Mouse (Mus musculus) megakaryocyte, embryonic 14.5 days (primary cell): Measurements from ENCODE around the gene Ptbp1. TPM values are rescaled to one million over a fixed set of nuclear protein-coding genes. Genes with fewer than 3 reads are reported as not detected.

ENCODE experiments used
- H3K27me3 ChIP-seq: replicated peaks from 2 replicates; pipeline ENCODE3; 2012; ENCODE audit warnings: inconsistent platforms
- H3K36me3 ChIP-seq: replicated peaks from 2 replicates; pipeline ENCODE3; 2012; ENCODE audit warnings: low read length, inconsistent platforms, mixed read lengths
- H3K4me1 ChIP-seq: 2 replicates; pipeline ENCODE4 v1.6.1; 2012; ENCODE audit warnings: inconsistent platforms
- H3K4me3 ChIP-seq: replicated peaks from 2 replicates; pipeline ENCODE3; 2012; ENCODE audit warnings: moderate library complexity, mild to moderate bottlenecking, inconsistent platforms
- H3K9me3 ChIP-seq: 2 replicates; pipeline ENCODE4 v1.6.1; 2012; ENCODE audit warnings: inconsistent platforms
- FLI1 ChIP-seq: IDR thresholded peaks from 2 replicates; pipeline ENCODE4 v1.6.1; 2012; ENCODE audit warnings: low read length, inconsistent platforms, mixed read lengths
- GATA1 ChIP-seq: IDR thresholded peaks from 3 replicates; pipeline ENCODE4 v1.6.1; 2012; ENCODE audit warnings: mixed read lengths, low read length, inconsistent platforms, borderline replicate concordance
- polyA plus RNA-seq: library from polyadenylated mRNA; stranded (reverse); fragments of >175 nt; gene quantifications from 2 replicates; pipeline ENCODE4 v1.2.3, GENCODE M21; 2012; ENCODE audit warnings: low replicate concordance; ENCODE audit not compliant: insufficient read depth

Gene Ptbp1
- 849 and 1,831 TPM in 2 replicates for polyA plus RNA-seq

DNA sequence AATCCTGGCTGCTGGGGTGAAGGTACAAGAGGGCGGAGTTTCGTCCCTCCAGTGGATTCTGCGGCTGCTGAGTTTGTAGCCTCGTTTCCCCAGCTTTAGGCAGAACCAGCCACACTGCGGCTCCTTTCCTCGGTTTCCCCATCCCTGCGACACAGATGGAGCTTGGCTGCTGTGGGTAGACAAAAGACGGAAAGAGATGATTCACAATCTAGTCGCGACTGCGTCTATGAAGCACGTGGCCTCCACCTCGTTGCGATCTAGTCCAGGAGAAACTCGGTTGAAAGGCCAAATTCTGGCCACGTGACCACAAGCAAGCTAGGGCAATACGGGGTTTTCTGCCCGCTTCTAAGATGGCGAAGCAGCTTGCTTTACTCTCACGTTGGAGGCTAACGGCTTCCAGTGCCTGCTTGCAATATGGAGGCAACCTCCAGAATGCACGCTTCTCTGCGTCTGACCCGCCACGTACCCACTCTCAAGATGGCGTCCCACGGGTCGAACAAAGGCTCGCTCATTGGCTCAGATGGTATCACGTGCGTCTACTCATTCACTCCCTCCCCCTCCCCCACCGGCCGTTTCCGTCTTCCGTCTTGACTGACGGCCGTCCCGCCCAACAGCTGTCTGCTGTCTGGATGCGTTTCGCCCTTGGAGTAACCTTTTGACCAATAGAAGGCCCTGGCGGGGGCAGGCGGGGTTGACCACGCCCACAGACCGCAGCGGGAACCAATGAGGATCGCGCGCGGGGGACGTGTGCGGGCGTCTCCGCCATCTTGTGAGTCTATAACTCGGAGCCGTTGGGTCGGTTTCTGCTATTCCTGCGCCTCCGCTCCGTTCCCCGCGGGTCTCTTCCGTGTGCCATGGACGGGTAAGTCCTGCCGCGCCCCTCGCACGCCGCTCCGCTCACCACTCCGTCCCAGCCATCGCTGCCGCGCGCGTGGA is at the start of gene Ptbp1:
TSS of gene Ptbp1 (plus strand) at position 568 of the 936 bp plus-strand sequence.
- Histone ChIP-seq H3K9me3 (no peaks in the 10 kb centered on the region), H3K4me1 (peaks cover 72% of the 10 kb centered on the region), H3K27me3 (no peaks in the 10 kb centered on the region), H3K4me3 (peak within 1 kb of the TSS; percentile 98), H3K36me3 (peaks cover 34% of the 10 kb centered on the region)
- TF ChIP-seq FLI1: no peak
- no peak for TF ChIP-seq GATA1

DNA sequence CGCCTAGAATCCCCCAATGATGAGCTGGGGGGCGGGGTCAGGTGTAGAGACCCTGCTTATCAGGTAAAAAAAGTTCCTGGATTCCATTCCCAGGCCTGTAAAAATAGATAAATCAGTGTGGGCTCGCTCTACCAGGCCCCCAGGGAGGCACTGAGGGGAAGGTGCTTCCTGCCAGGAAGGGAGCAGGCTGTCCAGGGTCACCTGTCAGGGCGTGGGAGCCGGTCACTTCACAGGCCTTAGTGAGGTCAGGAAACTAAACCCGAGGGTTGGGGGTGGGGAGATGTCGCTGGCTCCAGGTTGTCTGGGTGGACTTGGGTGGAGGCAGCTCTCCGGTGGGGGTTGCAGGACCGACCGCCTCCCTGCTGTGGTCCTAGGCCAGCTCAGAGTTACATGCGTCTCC is 48.6 kb upstream of the Ptbp1 start:
- Histone ChIP-seq H3K4me1 (peaks cover 43% of the 10 kb centered on the region), H3K9me3 (no peaks in the 10 kb centered on the region), H3K36me3 (peaks cover 12% of the 10 kb centered on the region), H3K4me3 (no peak overlapping the region), H3K27me3 (peaks cover 31% of the 10 kb centered on the region)
- TF ChIP-seq GATA1: no peak
- TF ChIP-seq FLI1: no peak

DNA sequence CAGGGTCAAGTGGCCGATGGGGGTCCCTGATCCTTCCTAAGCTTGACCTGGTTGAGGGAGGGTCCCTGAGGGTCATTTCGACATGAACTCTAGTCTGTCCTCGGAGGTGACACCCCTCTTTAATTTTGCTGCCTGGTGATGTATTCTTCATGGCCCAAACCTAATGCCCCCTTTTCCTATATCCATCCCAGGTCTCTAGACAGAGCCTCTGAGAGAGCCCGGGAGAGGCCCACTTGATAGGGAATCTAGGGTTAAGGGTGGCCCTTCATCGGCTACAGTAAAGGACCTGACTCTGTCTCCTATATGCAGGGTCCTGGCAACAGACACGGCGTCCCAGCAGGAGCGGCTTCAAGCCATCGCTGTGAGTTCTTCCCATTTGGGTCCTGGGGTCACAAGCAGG is 47.9 kb upstream of the Ptbp1 start:
- H3K4me3 ChIP-seq: no peak overlapping the region
- peaks cover 43% of the 10 kb centered on the region for H3K4me1 ChIP-seq
- H3K36me3 ChIP-seq: peaks cover 12% of the 10 kb centered on the region
- H3K9me3 ChIP-seq: no peaks in the 10 kb centered on the region
- H3K27me3 ChIP-seq: peaks cover 31% of the 10 kb centered on the region
- TF ChIP-seq FLI1: no peak
- TF ChIP-seq GATA1: no peak

DNA sequence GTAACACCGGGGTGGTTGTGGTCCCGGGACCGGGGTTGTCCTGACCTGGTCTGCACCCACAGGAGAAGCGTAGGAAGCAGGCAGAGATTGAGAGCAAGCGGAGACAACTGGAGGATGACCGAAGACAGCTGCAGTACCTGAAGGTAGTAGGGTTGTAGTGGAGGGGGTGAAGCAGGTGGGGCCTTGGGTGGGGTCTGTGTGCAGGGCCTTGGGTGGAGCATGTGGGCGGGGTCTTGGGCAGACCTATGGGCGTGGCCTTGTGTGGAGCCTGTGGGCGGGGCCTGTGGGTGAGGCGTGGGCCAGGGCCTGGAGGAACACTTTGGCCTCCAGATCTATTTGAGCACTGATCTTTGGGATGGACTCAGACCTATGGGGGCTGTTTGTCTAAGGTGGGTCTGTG is 47.3 kb upstream of the Ptbp1 start:
- Histone ChIP-seq H3K27me3 (peaks cover 31% of the 10 kb centered on the region), H3K36me3 (peaks cover 12% of the 10 kb centered on the region), H3K4me1 (peaks cover 40% of the 10 kb centered on the region), H3K9me3 (no peaks in the 10 kb centered on the region), H3K4me3 (no peak overlapping the region)
- TF ChIP-seq FLI1 (no peak), GATA1 (no peak)

DNA sequence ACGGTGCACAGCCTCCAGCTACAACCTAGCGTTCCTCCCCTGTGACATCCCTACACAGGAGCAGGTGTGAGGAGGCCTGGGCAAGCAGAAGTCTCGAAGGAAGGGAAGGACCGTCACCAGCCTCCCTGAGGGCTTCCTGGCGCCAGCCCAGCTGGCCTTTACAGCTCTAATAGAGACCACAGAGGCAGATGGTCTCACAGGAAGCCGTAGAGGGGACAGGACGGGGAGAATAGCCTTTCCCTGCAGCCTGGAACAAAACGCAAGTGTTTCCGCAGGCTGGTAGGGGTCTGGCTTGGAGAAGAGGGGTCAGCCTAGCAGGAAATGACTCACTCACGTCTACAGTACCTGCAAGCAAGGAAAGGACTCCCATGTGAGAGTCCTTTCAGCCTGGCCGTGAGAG is 46.4 kb upstream of the Ptbp1 start:
- no peak overlapping the region for H3K4me3 ChIP-seq

DNA sequence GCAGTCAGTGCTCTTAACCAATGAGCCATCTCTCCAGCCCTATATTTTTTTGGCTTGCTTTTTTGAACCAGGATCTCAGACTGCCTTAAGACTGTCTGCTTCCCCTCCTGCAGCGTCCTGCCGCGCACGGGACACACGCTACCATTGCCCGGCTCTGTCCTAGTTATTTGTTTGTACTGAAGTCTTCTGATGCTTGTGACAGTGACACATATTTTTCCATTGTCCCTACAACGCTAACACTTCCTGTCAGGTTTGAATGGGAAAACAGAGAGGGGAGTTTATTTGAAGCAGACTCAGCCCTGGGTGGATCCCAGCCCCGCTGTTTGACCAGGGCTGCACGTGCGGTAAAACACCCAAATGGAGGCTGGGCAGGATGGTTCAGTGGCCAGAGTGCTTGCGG is 45.5 kb upstream of the Ptbp1 start:
- no peak for TF ChIP-seq GATA1
- no peak for TF ChIP-seq FLI1
- H3K4me1 ChIP-seq: peaks cover 35% of the 10 kb centered on the region
- H3K9me3 ChIP-seq: no peaks in the 10 kb centered on the region
- H3K27me3 ChIP-seq: peaks cover 26% of the 10 kb centered on the region
- H3K36me3 ChIP-seq: peaks cover 12% of the 10 kb centered on the region
- H3K4me3 ChIP-seq: no peak overlapping the region

More for the DNA sequence above, 46.4 kb upstream of the Ptbp1 start:
- TF ChIP-seq GATA1 (no peak), FLI1 (no peak)
- Histone ChIP-seq H3K36me3 (peaks cover 12% of the 10 kb centered on the region), H3K4me1 (peaks cover 38% of the 10 kb centered on the region), H3K27me3 (peaks cover 29% of the 10 kb centered on the region), H3K9me3 (no peaks in the 10 kb centered on the region)

DNA sequence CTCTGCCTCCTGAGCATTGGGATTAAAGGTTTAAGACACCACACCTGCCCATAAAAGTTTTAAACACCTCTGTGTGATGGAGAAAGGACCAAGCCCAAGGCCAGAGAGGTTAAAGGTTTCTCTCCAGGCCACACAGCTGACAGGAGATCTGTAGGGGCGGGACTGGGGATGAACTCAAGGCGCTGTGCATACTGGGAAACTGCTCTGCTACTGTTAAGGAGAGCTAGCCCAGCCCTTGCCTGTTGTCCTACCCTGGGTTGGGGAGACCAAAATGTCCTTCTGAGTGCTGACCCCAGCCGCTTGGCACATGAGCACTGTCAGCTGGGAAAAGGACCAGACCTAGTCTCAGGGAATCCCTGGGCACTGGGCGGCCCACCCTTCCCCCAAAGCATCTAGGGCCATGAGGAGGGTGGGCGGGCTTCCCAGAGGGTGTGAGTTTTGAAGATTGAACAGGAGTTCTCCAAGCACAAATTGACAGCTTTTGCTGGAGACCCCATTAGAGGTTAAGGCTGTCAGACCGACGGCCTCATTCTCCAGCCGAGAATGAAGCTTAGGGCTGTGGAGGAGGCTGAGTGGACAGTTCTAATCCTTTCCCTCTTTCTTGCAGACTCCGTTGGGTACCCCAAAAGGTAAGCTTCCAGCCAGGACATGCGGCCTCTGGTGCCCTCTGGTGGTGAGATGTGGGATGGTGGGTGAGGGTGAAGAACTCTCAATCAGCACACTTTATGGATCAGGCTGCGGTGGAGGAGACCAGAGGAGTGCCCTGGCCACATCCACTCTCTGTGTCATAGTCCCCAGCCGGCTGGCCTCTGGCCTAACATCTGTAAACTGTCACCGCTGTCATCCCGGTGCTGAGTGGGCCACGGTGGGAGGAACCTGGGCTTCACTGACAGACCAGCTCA is 42.2 kb upstream of the Ptbp1 start:
- TF ChIP-seq GATA1 (no peak), FLI1 (no peak)
- H3K27me3 ChIP-seq: peaks cover 18% of the 10 kb centered on the region
- peaks cover 27% of the 10 kb centered on the region for H3K4me1 ChIP-seq
- H3K9me3 ChIP-seq: no peaks in the 10 kb centered on the region
- peaks cover 20% of the 10 kb centered on the region for H3K36me3 ChIP-seq
- no peak overlapping the region for H3K4me3 ChIP-seq

DNA sequence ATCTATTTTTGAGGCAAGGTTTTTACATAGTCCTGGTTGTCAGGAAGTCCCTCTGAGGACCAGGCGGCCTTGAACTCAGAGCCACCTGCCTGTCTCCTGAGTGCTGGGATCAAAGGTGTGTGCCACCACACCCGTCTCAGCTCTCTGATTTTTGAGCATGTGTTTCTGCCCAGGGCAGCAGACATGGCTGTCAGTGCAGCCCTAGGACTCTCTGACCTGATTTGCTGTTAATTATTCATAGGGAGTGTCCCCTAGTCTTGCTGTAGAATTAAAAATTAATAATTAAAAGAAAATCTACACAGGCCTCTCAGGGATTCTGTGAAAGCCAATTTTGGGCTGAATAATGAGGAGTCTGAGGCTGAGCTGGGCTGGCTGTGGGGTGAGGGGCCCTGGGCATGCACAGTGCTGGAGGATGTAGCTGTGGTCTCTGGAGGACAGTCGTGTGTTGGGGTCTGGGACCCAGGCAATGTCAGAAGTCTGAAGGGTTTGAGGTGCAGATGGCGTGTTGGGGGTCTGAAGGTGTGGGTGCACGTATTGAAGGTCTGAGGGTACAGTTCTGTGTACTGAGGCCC is 39.9 kb upstream of the Ptbp1 start:
- peaks cover 13% of the 10 kb centered on the region for H3K4me1 ChIP-seq
- H3K9me3 ChIP-seq: no peaks in the 10 kb centered on the region
- H3K27me3 ChIP-seq: peaks cover 26% of the 10 kb centered on the region
- TF ChIP-seq FLI1 (no peak), GATA1 (no peak)
- peaks cover 16% of the 10 kb centered on the region for H3K36me3 ChIP-seq
- no peak overlapping the region for H3K4me3 ChIP-seq

DNA sequence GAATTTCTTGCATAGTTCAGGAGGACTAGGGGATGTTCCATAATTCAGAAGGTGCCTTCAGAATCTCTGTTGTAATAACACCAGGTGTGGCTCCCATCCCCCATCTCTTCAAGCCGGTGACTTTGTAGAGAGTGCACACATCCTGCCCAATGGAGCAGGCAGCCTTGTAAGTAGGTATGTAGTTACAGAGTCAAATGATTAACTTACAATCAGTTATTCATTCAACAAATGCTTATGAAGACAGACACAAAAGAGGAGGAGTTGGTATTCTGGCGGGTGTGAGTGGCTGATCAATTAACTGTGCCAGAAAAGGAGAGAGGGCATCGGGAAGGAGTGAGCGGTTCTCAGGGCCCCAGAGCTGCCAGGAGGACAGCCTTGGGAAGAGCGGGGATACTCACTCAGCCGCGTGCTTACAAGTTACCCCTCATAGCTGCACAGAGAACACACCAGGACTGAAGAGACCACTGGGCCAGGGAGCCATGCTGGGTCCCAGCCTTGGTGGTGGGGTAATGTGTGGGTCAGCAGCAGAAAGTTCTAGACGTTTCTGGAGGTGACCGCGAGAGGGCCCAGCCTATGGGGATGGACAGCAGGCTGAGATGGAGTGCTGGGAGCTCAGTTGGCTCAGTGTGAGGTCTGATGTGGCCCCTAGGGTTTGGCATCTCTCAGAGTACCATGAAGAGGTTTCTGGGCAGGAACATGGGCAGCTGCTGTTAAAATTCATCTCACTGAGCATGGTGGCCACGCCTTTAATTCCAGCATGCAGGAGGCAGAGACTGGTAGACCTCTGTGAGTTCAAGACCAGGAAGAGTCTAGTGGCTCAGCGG is 38.3 kb upstream of the Ptbp1 start:
- H3K9me3 ChIP-seq: no peaks in the 10 kb centered on the region
- H3K4me3 ChIP-seq: no peak overlapping the region
- H3K4me1 ChIP-seq: peaks cover 17% of the 10 kb centered on the region
- peaks cover 35% of the 10 kb centered on the region for H3K27me3 ChIP-seq
- TF ChIP-seq FLI1: no peak
- no peak for TF ChIP-seq GATA1
- H3K36me3 ChIP-seq: peaks cover 24% of the 10 kb centered on the region
